Mouse (Mus musculus) heart, adult 9 months (tissue): ENCODE data around the gene Rab28.
A peak's percentile ranks its signal among the peaks of the same experiment; 100 is the strongest.
"Not testable (repeated sequence)": the region's sequence is repeated elsewhere in the genome, so short reads cannot be mapped to it uniquely, and the experiment has no call there.

Experiments
- DNase-seq, 2 experiments: peaks; one replicate each; pipeline ENCODE4 v3.0.0; 2022; ENCODE audit warnings: low spot score in 2 of 2

The Rab28 gene

DNA sequence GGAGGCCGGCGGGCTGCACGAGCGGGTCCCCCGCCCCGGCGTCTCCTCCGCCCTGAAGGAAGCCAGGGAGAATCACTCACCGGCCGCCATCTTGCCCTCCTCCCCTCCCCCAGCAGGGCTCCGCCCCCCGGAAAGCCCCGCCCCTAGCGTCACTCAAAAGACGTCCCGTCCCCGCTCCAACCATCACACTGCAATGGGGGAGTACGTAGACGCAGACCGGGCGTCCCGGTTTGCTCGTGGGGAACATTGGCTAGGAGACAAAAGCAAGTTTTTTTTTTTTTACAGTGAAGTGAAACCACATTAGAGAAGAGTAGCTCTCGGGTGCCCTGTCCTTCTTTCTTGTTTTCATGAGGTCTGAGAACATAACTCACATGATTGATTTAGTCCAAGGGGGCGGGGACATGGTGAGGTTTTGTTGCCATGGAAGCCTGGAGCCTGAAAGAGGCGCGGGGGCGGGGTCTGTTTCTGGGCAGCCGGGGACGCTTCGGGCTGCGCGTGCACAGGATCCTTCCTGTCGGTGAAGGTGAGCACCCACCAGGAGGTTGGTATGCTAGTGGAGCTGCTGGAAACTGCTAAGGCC lies at the start of gene Rab28:
Gene Rab28, minus strand, starts transcription at position 107 of the 580 bp plus-strand sequence.
- DNase-seq: peak; percentile 93 to 97

- DNase-seq: no peak
Measured at GRCm38 (mm10) chr5:41757338-41757737, 49.4 kb upstream of the Rab28 start.

DNA sequence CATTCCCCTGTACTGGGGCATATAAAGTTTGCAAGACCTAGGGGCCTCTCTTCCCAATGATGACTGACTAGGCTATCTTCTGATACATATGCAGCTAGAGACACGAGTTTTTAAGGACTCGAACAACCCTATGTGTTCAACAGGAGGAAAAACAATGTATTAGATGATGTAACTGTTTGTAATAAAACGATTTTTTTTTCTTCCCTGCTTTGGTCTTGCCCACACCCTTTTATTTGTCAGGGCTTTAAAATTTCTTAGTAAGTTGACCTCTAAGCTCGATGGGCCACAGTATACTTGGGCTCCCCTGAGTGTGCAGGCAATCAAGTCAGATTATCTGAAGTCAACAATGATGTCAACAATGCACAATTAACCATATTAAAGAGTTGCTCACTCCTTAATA lies 48.4 kb upstream of the Rab28 start:
- DNase-seq: no peak

DNA sequence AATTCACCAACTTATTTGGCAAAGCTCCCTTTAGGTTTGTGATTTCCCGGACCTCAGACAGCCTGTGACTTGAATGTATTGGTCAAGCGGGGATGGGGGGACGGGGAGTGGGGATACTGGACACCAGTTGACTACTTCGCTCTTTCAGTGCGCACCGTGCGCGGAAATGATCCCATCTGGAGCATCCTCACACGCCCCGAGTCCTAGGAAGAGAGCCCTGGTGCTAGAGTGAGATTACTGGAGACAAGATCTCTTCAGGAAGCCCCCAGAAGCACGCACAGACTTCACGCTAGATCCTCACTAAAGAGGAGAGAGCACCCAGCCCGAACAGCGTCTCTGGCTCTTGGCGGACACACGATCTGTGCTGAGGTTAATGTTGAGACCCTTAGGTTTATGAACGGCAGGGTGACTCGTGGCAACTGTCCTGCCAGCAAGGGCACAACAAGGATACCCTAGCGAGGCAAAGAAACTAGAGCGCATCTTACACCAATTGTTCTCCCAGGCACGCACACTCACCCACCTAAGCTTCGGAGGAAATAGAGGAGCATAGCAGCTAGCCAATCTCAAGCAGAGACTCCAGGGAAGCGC lies 47.5 kb upstream of the Rab28 start:
- no peak for DNase-seq

DNA sequence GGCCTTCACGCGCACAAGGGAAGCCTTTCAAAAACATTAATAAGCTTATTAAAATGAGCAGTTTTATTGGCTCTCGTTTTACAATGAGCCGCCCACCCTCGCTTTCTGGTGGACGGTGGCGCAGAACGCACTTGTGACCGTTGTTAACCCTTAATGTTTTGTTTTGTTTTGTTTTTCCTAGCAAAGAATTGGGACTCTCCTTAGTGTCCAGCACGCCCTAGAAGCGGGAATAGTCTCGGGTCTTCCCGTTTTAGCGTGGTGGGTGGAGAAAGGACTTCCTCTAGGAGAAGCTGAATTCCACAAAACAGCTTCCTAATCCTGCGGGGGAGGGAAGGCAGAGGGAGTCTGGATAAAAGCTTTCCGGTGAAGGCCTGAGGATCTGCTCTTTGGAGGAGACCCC lies 46.9 kb upstream of the Rab28 start:
- DNase-seq: no peak

GRCm38 (mm10) chr5:41754226-41754775 lies 46.3 kb upstream of the Rab28 start:
- no peak for DNase-seq

GRCm38 (mm10) chr5:41752721-41753120 lies 44.8 kb upstream of the Rab28 start:
- no peak for DNase-seq

GRCm38 (mm10) chr5:41744898-41745780 lies 37.2 kb upstream of the Rab28 start:
- no peak for DNase-seq

DNA sequence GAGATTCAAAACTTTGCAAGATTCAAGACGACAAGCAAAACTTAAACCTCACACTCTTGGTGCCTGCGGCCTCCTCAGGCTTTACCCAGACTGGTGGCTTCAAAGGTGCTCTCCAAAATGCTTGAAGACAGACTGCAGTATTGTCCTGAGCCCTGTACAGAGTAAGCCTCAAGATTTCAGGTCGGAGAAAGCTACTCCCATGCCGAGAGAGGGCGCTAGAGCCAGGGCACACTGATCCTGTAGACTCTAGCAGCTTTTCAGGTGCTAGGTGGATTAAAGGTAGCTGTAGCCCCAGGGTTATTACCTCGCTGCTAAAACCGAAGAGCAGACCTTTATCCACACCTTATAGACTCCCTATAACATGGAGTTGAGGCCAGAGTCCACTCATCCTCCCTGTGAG lies 36.3 kb upstream of the Rab28 start:
- DNase-seq: no peak

DNA sequence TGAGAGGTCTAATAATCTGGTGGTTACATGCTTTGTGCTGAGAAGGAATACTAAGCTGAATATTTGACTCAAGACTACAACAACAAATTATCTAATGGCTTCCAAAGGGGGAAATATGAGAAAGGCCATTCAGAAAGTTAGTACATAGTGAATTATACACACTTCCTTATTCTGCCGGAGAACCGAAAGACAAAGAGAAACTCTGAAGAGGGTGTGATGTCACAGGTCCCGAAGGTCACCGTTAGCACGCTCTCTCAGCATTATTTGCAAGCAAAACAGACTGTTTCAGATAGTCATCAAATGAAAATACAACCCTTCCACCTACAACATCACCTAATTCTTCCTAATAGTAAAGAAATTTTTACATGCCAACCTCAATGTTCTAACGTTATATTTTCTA lies 30.9 kb upstream of the Rab28 start:
- no peak for DNase-seq

DNA sequence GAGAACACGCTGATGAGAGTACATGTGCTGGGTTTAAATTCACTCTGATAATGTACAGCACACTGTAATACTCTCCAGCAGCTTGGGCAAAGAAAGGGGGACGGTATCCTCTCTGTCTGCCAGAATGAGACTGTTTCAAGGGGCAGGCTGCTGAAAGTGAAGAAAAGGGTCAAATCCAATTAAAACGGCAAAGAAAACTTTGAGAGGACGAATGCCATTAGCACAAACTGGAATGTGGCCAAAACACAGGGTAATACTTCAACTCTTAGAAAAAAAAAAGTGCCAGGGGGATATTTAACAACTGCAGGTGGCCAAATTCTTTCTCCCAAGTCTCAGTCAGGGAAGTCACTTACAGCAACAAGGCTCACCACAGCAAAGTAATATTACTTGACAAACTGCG lies 29.1 kb upstream of the Rab28 start:
- DNase-seq: no peak

GRCm38 (mm10) chr5:41727017-41727416 lies 19.1 kb upstream of the Rab28 start:
- DNase-seq: no peak

DNA sequence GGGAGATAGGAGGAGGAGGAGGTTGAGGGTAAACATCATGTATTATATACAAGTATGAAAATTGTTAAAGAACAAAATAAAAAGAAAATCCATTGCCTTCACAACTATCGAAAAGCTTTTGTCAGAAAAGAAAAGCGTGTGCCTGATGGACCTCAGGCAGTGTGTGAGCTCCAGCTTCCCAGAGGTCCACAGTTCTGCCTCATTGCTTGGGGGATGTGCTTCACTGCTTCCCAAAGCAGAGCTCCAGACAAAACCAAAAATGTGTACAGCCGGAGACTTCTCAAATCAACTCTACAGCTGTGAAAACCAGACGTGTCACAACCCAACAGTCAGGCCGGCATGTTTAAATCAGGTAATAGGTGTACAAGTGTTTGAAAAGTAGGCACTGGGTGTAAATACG lies 17.6 kb upstream of the Rab28 start:
- DNase-seq: no peak

DNA sequence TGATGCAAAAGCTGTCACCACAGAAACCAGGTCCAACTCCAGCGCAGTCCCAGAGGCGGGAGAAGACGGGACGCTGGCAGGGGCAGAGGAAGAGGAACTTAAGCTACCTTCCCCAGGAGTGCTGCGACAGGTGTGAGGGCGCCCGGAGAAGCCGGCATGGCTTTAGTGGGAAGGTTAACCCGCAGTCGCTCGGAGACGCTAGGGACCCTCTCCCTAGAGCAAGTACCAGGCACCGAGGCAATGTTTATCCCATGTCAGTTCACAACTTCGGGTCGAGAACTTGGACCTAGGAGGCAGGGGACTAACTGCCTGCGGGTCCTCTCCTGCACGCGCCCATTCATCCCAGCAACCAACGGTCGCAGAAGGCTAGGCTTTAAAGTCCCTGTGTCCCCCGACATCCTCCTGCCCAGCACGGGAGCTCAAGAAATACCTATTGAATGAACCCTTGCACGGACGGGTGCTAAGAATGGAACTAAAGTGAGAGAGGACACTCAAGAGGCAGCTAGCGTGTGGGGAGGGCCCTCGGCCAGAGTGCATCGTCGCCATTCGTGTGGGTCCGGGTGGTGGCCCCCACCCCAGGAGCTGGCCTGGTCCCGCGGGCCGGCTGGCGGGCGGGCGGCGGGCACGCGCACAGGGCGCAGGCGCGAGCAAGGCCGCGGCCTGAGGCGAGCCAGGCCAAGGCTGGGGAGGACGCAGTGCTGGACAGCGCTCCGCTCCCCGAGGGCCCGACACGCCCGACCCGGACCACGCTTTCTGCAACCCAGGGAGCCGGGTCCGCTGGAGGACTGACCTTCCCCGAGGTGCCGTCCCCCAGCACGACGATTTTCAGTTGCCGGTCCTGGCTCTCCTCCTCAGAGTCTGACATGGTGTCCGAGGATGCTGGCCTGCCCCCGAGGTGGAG lies 592 bp downstream of the Rab28 start:
- DNase-seq: peak; percentile 13 to 19

GRCm38 (mm10) chr5:41706777-41707114 lies 1.2 kb downstream of the Rab28 start:
- DNase-seq: no peak

DNA sequence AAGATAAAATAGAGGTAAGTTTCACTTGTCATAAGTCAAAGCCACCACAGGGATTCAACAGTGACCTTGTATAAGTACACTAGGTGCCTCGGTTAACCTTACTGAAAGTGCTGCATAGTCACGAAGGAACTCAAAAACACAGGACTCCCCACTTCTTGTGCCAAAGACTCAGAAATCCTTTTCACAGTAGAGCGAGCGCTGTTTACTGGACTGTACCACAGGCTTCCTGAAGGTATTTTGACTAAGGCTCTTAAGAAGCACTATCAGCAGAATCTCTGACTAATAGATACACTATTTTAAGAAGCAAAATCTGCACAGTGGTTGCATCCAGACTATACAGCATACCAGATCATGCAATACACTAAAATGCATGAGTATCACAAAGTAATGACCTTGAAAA lies 6.9 kb downstream of the Rab28 start:
- not testable (repeated sequence) for DNase-seq

DNA sequence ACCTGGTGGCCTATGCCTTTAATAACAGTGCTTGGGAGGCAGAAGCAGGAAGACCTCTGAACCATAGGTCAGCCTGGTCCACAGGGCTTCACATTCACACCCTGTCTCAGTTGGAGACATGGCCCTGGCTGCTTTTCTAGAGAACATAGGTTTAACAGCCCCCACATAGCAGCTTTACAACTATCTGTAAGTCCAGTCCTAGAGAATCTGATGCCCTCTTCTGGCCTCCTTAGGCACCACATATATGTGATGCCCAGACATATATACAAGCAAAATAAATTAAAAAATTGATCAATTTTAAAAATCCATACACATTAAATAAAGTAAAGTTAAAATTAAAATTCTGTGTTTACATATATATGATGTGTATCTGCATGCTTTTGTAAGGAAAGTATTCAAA lies 10.0 kb downstream of the Rab28 start:
- no peak for DNase-seq

DNA sequence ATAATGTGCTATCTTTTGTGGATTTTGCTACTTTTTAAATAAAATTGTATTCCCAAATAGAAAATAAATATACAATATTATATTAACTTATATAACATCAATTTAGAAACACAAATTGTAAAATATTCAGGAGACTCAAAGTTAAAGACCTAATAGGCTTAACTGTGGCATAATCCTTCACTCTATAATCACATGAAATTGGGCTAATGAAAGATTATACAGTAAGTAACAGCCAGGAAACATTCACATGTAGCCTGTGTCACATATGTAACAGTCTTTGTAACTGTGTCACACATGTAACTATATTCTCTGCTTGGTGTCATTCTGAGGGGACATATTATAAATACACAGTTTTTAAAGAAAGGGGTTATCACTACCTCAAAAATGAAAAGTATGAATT lies 22.9 kb downstream of the Rab28 start:
- DNase-seq: no peak

DNA sequence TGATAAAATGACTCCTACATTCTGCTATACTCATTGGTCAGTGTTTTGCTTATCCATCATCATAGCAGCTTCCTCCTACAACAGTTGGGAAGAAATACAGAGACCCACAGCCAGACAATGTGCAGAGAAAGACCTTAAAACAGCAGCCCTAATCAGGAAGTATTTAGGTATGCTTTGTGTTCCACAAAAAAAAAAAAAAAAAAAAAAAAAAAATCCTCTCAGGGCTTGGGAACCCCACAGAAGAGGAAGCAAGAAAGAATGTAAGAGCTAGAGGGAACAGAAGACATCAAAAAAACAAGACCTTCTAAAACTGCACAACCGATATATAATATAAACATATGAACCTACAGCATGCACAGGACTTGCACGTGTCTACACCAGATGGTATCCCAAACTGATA lies 24.0 kb downstream of the Rab28 start:
- DNase-seq: no peak

- DNase-seq: no peak
Measured at GRCm38 (mm10) chr5:41666012-41666411, 41.9 kb downstream of the Rab28 start.

DNA sequence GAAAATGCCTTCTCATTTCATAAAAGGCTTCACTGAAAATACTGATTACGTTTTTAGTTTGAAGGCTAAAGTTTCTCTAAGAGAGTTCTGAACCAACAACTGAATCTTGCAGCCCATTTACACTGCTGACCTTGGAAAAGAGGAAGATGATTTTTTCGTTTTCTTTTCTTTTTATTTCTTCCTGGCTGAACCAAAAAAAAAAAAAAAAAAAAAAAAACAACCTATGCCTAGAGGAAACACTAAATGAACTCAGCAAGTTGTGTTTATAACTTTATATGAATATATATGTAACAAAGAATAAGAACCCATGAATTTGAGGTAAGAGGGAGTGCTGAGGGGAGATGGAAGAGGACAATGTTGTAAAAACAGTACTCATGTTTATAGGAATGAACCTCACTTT lies 71.2 kb downstream of the Rab28 start:
- DNase-seq: no peak
